Mouse (Mus musculus) ES-E14 (cell line): Measurements from ENCODE around the gene 1110065P20Rik. TPM values are rescaled to one million over a fixed set of nuclear protein-coding genes. Genes with fewer than 3 reads are reported as not detected.
A peak's percentile ranks its signal among the peaks of the same experiment; 100 is the strongest.

Source experiments
- DNase-seq: peaks from one replicate; pipeline ENCODE4 v3.0.0-alpha.2; 2013; ENCODE audit warnings: low read depth, low spot score
- H3K27ac ChIP-seq: 2 replicates; pipeline ENCODE4 v1.5.1; 2012; ENCODE audit warnings: low read depth, mild to moderate bottlenecking, low read length, moderate library complexity, mixed read lengths; ENCODE audit not compliant: poor library complexity, insufficient read depth, severe bottlenecking
- H3K36me3 ChIP-seq: 2 replicates; pipeline ENCODE4 v1.6.1; 2012; ENCODE audit warnings: mild to moderate bottlenecking, low read length, moderate library complexity, mixed read lengths; ENCODE audit not compliant: control insufficient read depth, poor library complexity, insufficient read depth, severe bottlenecking
- H3K4me1 ChIP-seq, 2 experiments: fragments of 150-350 bp in 1 of 2; sonication (generic) in 1 of 2; 2 replicates each; pipeline ENCODE4 v1.6.1; 2012; ENCODE audit warnings: low read length in 2 of 2, mild to moderate bottlenecking in 1 of 2, mixed read lengths in 1 of 2; ENCODE audit not compliant: control insufficient read depth in 2 of 2, insufficient read depth in 2 of 2, poor library complexity in 1 of 2
- H3K4me3 ChIP-seq, 2 experiments: fragments of 150-350 bp in 1 of 2; sonication (generic) in 1 of 2; 2 replicates each; pipeline ENCODE4 v1.5.1; 2012; ENCODE audit warnings: low read length in 2 of 2, low read depth in 1 of 2, mild to moderate bottlenecking in 1 of 2, mixed read lengths in 1 of 2; ENCODE audit not compliant: insufficient read depth in 1 of 2, poor library complexity in 1 of 2, severe bottlenecking in 1 of 2
- H3K9ac ChIP-seq: 2 replicates; pipeline ENCODE4 v1.6.1; 2012; ENCODE audit warnings: low read depth, mild to moderate bottlenecking, low read length, mixed read lengths; ENCODE audit not compliant: poor library complexity, insufficient read depth, severe bottlenecking
- H3K9me3 ChIP-seq: fragments of 150-350 bp; sonication (generic); 2 replicates; pipeline ENCODE4 v1.6.1; 2012; ENCODE audit warnings: low read depth, mild to moderate bottlenecking, low read length; ENCODE audit not compliant: control insufficient read depth, insufficient read depth
- CHD2 ChIP-seq: IDR thresholded peaks from 2 replicates; pipeline ENCODE4 v1.6.1; 2014; ENCODE audit warnings: mild to moderate bottlenecking, low read depth, low read length, inconsistent platforms
- HCFC1 ChIP-seq: IDR thresholded peaks from 2 replicates; pipeline ENCODE4 v1.6.1; 2012; ENCODE audit warnings: low read length, inconsistent platforms, borderline replicate concordance; ENCODE audit not compliant: insufficient read depth
- MAFK ChIP-seq: IDR thresholded peaks from 2 replicates; pipeline ENCODE4 v1.6.1; 2014; ENCODE audit warnings: mild to moderate bottlenecking, low read depth, low read length, inconsistent platforms; ENCODE audit not compliant: insufficient read depth
- ZC3H11A ChIP-seq: IDR thresholded peaks from 2 replicates; pipeline ENCODE4 v1.6.1; 2012; ENCODE audit warnings: low read depth, mild to moderate bottlenecking, inconsistent platforms, low read length, borderline replicate concordance
- ZNF384 ChIP-seq: IDR thresholded peaks from 2 replicates; pipeline ENCODE4 v1.6.1; 2012; ENCODE audit warnings: low read depth, low read length, inconsistent platforms
- in situ Hi-C, 2 experiments: fragments of 600-800 bp; cut with MboI; formaldehyde crosslinking; loops; one replicate each; pipeline ENCODE4 v1.15.1; 2025; ENCODE audit warnings: low sequenced_read_pairs in 2 of 2, inconsistent platforms in 1 of 2; ENCODE audit not compliant: unreplicated experiment in 2 of 2
- total RNA-seq: library from RNA; depleted of rRNA; stranded (reverse); fragments of 300-350 nt; gene quantifications from 2 replicates; pipeline ENCODE4 v1.2.3, GENCODE M21; 2012; rRNA removed

The 1110065P20Rik gene
- total RNA-seq, 1 experiment, result 25.8 TPM

DNA sequence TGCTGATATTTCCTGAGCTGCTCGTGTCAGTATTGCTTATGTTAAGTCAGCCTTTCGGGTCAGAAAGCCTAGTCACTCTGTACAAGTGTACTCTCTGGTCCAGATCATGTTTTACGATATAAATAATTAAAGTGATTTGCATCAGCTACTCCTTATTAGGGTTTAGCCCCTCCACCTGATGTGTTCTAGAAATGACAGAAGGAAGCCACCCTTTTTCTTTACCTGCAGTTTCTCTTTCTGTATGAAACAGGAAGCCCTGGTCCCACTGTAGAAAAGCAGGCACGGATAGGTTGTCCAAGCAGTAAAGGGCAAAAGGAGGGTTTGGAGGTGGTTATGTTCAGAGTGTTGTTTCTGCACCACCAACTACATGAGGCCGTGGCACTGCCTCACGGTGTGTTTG is 47.6 kb downstream of the 1110065P20Rik start:
- in situ Hi-C loops, result no loop called here

DNA sequence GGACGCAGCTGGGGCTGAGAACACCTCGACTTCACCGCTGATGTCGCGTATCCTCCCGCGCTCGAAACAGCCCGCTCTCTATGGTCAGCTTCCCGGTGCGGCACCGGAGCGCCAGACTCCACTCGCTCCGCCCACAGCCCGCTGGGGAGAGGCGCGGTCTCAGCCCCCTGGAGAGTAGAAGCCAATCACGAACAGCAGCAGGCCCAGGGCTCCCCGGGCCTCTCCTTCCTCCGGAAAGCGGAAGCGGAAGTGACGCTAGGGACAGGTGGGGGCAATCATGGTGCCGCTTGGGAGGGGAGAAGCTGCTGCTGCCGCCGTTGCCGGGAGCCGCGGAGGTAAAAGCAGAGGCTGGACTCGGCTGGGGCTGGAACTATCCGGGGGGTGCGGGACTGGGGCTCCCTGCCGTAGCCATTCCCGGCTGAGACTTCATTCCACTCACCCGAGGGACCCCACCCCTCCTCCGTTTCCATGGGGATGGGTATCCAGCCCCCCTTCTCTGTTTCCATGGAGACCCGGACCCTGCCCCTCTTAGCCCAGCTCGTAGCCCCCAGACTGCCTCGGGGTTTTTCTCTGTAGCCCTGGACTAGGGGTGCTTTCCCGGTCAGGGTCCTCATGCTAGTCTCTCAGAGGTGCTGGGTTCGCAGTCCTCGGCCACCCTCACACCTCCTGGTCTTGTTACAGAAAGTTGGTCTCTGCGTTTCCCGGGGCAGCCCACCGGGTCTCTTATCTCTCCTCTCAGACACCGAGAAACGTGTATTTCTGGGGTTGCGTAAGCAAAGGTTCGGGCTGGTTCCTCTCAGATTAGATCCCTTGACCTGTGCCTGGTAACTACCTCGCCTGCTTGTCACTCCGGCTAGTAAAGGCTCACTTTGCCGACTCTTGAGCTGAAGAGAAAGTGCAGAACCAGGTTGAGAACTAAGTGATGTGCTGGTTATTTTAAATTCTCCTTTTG is 48.4 kb downstream of the 1110065P20Rik start:
- Histone ChIP-seq H3K4me3 (peak overlapping the region; percentile 95 to 99), H3K4me1 (peaks cover 0 to 1% of the 10 kb centered on the region in 2 experiments; a peak in 3 of 4 replicates), H3K9me3 (no peaks in the 10 kb centered on the region), H3K36me3 (peaks cover 13% of the 10 kb centered on the region), H3K9ac (peak overlapping the region; percentile 96), H3K27ac (peak overlapping the region; percentile 91)
- DNase-seq, result peak; percentile 90
- in situ Hi-C loops, result no loop called here
- no peak; the same call in 1 of the 2 replicates for TF ChIP-seq HCFC1
- no peak for TF ChIP-seq MAFK
- TF ChIP-seq ZNF384, result no peak
- no peak for TF ChIP-seq CHD2
- no peak for TF ChIP-seq ZC3H11A

More for the DNA sequence above, 47.6 kb downstream of the 1110065P20Rik start:
- TF ChIP-seq MAFK, result no peak
- TF ChIP-seq CHD2, result no peak
- no peak for TF ChIP-seq ZC3H11A
- no peak for TF ChIP-seq ZNF384
- no peak for TF ChIP-seq HCFC1
- Histone ChIP-seq H3K27ac (no peak overlapping the region), H3K36me3 (peaks cover 13% of the 10 kb centered on the region), H3K9ac (no peak overlapping the region), H3K4me3 (peak overlapping the region; percentile 95 to 99; a peak in 3 of 4 replicates), H3K4me1 (peaks cover under 1 to 1% of the 10 kb centered on the region in 2 experiments; a peak in 3 of 4 replicates), H3K9me3 (no peaks in the 10 kb centered on the region)
- no peak for DNase-seq

DNA sequence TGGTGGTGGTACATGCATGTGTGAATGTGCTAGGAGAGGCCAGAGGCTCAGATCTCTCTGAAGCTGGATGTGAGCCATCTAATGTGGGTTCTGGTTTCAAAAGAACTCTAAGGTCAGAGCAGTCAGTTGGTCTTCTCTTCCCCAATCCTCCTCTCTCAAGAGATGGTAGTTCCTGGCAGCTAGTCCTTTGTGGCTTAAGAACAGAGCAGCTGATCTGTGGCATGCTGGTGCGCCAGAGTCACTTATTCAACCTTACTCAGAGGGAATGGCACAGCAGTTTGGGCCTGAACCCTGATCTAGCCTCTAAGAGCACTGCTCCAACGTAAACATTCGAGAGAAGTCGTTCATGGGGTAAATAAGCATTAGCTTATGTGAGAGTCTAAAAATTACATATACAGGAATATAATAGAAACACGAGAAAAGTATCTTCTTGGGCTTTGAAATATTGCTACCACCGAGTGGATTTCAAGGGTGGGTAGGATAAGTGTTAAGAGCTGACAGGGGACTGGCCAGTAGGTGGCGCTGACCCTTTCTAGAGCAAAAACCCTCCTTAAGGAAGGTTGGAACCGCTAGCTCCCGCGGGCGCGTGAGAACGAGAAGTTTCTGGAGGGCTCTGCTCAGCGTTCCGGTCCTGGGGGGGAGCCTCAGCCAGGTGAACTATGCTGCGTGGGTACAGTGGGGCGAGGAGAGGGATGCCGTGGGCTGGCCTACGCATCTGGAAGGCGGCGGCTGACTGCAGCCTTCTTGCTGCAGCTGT is 49.3 kb downstream of the 1110065P20Rik start, which contains the start of gene Mtf1:
Gene Mtf1 (plus strand): TSS at position 553 of the 757 bp plus-strand sequence.
- peak; percentile 91 for DNase-seq
- H3K27ac ChIP-seq, result peak within 1 kb of the TSS; percentile 91
- TF ChIP-seq MAFK (no peak), HCFC1 (no peak), ZNF384 (no peak), CHD2 (no peak), ZC3H11A (no peak)
- in situ Hi-C loops, result no loop called here
- H3K4me3 ChIP-seq, result peak within 1 kb of the TSS; percentile 95 to 99
- H3K36me3 ChIP-seq, result peaks cover 10% of the 10 kb centered on the region
- H3K9me3 ChIP-seq, result no peaks in the 10 kb centered on the region
- H3K9ac ChIP-seq, result peak within 1 kb of the TSS; percentile 96
- H3K4me1 ChIP-seq, result peaks cover 0 to 1% of the 10 kb centered on the region in 2 experiments; a peak in 3 of 4 replicates

Other genes with a start within 250 kb of the 1110065P20Rik start
- not detected in 2 replicates for gene 3100002H09Rik, start 240.4 kb downstream of the 1110065P20Rik start, total RNA-seq
- gene Pou3f1, start 194.4 kb downstream of the 1110065P20Rik start, total RNA-seq, result 6.2 and 9.5 TPM in 2 replicates
- 29.2 and 39.7 TPM in 2 replicates for gene Utp11, start 157.6 kb downstream of the 1110065P20Rik start, total RNA-seq
- gene Fhl3, start 150.5 kb downstream of the 1110065P20Rik start, total RNA-seq, result 7.5 and 13.7 TPM in 2 replicates
- gene Sf3a3, start 136.4 kb downstream of the 1110065P20Rik start, total RNA-seq, result 91.6 and 117 TPM in 2 replicates
- gene Inpp5b, start 109.3 kb downstream of the 1110065P20Rik start, total RNA-seq, result 12.6 and 14.0 TPM in 2 replicates
- 10.1 and 15.4 TPM in 2 replicates for gene Mtf1, start 49.1 kb downstream of the 1110065P20Rik start, total RNA-seq
- gene Yrdc, start 517 bp downstream of the 1110065P20Rik start, total RNA-seq, result 82.7 and 85.3 TPM in 2 replicates
- 5.4 and 10.5 TPM in 2 replicates for gene Maneal, start 11.0 kb upstream of the 1110065P20Rik start, total RNA-seq
- 0.54 and 0.95 TPM in 2 replicates for gene Epha10, start 29.7 kb upstream of the 1110065P20Rik start, total RNA-seq
- 23.8 and 32.6 TPM in 2 replicates for gene 9930104L06Rik, start 85.9 kb upstream of the 1110065P20Rik start, total RNA-seq
- 83.5 and 96.1 TPM in 2 replicates for gene Cdca8, start 88.1 kb upstream of the 1110065P20Rik start, total RNA-seq
- gene Rspo1, start 135.2 kb upstream of the 1110065P20Rik start, total RNA-seq, result 3.3 and 4.2 TPM in 2 replicates
- 66.0 and 77.8 TPM in 2 replicates for gene Gnl2, start 165.4 kb upstream of the 1110065P20Rik start, total RNA-seq
- gene Dnali1, start 214.5 kb upstream of the 1110065P20Rik start, total RNA-seq, result 0.16 TPM in 1 of 2 replicates, not detected in the other
- 19.8 and 25.1 TPM in 2 replicates for gene Snip1, start 215.5 kb upstream of the 1110065P20Rik start, total RNA-seq
- gene Meaf6, start 233.9 kb upstream of the 1110065P20Rik start, total RNA-seq, result 20.6 and 25.0 TPM in 2 replicates